Mouse (Mus musculus) small intestine, adult 10 weeks (tissue): ENCODE measurements around the gene Upk3b. TPM values are rescaled to one million over a fixed set of nuclear protein-coding genes. Genes with fewer than 3 reads are reported as not detected.

Experiments
- polyA plus RNA-seq: library from polyadenylated mRNA; stranded (reverse); fragments of 350-450 nt; fragmentation: Illumina TruSeq; extraction: RNeasy Lipid Tissue Mini Kit (QIAGEN cat#74804); gene quantifications from one replicate; pipeline ENCODE4 v1.2.3, GENCODE M21; 2014; ENCODE audit warnings: low replicate concordance

Gene Upk3b
- polyA plus RNA-seq: 0.15 TPM

DNA sequence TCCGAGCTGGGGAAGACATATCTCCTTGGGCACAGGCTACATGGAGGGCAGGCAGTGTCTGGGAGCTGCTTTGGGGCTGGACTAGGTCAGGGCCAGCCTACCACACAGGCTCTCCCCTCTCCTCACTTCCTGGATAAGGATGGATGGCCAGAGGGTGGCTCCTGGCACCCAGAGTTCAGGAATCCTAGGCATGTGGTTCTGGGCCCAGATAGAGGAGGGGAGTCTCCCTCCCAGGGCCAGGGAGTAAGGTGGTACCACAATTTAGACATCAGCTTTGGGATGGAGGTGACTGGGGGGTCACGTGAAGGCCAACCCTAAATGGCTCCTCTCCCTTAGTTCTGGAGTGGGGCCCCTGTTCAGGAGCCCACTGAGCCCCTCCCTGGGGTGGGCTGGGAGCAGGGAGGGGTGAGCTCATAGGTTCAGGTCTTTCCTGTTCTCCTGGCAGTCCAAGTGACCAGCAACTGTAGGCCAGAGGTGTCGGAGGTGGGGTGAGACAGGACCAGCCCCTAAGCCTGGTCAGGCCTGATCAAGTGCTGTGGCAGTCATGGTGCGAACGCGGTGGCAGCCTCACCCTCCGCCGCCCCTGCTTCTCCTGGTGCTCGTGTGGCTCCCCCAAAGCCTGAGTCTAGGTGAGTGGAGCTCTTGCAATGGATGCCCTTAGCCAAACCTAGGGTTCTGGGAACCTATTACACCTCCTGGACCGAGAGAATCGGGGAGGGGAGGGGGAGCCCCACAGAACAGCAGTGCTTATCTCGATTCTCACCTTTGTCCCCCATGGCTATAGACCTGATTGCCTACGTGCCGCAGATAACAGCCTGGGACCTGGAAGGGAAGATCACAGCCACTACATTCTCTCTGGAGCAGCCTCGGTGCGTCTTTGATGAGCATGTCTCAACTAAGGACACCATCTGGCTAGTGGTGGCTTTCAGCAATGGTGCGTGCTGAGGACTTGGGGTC is at the start of gene Upk3b:
TSS of gene Upk3b (plus strand) at position 239 of the 957 bp plus-strand sequence.

DNA sequence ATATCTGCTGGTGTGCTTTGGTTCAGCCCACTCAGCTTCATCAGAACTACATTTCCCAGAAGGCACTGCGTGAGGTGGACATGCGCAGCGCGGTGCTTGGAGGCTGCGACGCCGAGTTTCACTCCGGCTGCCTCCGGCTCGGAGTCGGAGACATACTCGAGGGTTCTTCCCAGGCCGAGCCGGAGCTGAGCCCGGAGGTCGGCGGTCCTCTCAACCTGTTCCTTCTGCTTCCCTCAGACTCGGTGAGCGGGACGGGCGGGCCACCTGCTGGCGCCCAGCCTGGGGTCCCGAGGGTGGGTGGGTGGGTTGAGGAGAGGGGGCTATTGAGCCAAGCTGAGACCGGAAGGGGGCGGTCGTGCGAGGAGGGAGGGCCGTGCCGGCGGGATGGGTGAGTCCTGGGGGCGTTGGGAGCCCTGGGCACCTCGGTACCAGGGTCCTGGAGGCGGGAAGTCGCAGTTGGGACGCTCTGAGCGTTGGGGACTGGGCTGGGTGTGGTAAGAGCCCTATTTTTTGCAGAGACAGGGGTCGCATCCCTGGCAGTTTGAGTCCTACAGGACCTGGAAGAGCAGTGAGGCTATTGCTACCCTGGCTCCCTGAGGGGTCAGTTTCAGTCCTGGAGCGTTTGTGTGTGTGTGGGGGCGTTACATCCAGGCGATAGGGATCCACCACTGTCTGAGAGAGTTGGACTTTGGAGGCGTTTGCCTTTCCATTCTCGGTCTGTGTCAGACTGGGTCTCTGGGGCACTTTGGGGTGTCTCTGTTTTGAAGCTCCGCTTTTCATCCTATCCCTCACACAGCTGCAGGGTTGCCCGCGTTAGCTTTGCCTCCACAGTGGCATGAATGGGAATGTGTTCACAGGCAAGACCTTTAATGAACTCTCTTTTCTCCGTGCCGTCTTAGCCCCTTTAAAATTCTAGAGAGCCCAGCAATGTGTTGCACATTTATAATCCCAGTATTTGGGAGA is 43.3 kb upstream of the Upk3b start, which contains the start of gene Dtx2:
TSS of gene Dtx2 (plus strand) at position 76 of the 963 bp plus-strand sequence.

GRCm38 (mm10) chr5:136054301-136055077 is 16.2 kb downstream of the Upk3b start, which contains the start of gene Upk3bl:
Upk3bl (plus strand) TSS chr5:136054492.

GRCm38 (mm10) chr5:136083669-136084107 is 45.4 kb downstream of the Upk3b start, which contains the start of gene Rasa4:
Rasa4 (plus strand) TSS chr5:136083916.

Other genes with a start within 250 kb of the Upk3b start
- gene Srrm3, start 231.6 kb upstream of the Upk3b start, polyA plus RNA-seq: not detected
- gene Hspb1, start 150.6 kb upstream of the Upk3b start, polyA plus RNA-seq: not detected
- 40.8 TPM for gene Ywhag, start 103.9 kb upstream of the Upk3b start, polyA plus RNA-seq
- 0.63 TPM for gene Ssc4d, start 64.0 kb upstream of the Upk3b start, polyA plus RNA-seq
- not detected for gene Zp3, start 58.4 kb upstream of the Upk3b start, polyA plus RNA-seq
- gene Dtx2, start 43.7 kb upstream of the Upk3b start, polyA plus RNA-seq: 0.07 TPM
- gene Upk3bl, start 16.0 kb downstream of the Upk3b start, polyA plus RNA-seq: not detected
- 0.74 TPM for gene Rasa4, start 45.4 kb downstream of the Upk3b start, polyA plus RNA-seq
- gene Polr2j, start 78.1 kb downstream of the Upk3b start, polyA plus RNA-seq: 3.5 TPM
- gene Lrwd1, start 97.6 kb downstream of the Upk3b start, polyA plus RNA-seq: 0.37 TPM
- 0.74 TPM for gene Alkbh4, start 97.7 kb downstream of the Upk3b start, polyA plus RNA-seq
- gene Orai2, start 132.2 kb downstream of the Upk3b start, polyA plus RNA-seq: 0.97 TPM
- gene Prkrip1, start 160.5 kb downstream of the Upk3b start, polyA plus RNA-seq: 15.0 TPM
- gene Sh2b2, start 208.1 kb downstream of the Upk3b start, polyA plus RNA-seq: not detected